Mouse (Mus musculus) CH12F3 (cell line): ENCODE results near the gene Lipa.

Experiments
- in situ Hi-C: fragments of 300-500 bp; cut with MboI; formaldehyde crosslinking; loops from 2 replicates; pipeline ENCODE4 v1.14.3; 2020; ENCODE audit warnings: low sequenced_read_pairs

Lipa gene

DNA sequence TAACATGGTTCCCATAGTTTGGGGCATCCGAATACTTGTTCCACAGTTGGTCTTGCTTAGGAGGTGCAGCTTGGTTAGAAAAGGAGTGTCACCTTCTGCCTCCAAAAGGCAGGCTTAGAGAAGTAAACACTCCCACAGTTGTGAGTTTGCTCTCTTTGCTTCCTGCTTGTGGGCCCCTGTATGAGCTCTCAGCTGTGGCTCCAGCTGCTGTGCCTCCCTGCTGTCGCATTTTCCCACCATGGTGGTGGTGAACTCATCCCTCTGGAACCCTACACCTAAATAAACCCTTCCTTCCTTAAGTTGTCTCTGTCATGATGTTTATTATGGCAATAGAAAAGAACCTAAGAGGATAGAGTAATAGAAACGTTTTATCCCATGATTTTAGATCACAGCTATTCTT, 58.5 kb downstream of the Lipa start:
- in situ Hi-C loops, result no loop called here

DNA sequence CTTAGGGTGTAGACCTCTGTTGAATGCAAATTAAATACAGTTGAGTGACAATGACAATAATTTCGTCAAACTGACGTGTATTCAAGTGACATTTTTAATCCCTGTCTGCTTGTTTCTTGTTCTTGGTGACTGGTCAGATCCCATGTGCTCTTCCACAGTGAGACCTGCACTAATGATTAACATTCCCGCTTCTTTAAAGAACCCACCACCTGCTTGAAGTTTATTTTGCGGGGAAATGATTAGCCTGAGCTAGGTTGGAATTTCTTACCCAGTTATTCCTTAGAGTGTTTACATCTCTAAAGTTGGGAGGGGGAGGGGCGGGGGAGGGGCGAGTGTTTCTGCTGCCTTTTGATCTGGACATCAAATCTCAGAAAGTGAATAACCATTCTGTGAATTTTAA, 59.1 kb downstream of the Lipa start:
- in situ Hi-C loops, result no loop called here

DNA sequence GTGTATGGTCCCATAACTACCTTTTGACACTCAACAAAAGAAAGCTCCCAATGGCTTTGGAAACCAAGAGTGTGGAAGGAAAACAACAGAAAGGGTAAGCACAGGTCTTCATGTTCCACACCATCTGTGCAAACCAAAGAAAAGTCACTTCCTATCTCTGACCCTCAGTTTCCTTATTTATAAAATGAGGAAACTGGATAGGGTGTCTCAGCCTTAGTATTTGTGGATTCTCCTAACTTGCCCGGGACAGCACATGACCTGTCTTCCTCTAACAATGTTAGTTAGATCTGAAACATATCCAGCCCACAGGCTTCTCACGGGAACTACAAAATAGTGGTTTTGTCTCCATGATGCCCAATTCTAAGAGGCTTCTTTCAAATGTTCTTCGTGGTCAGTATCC, 62.8 kb downstream of the Lipa start:
- in situ Hi-C loops, result no loop called here

DNA sequence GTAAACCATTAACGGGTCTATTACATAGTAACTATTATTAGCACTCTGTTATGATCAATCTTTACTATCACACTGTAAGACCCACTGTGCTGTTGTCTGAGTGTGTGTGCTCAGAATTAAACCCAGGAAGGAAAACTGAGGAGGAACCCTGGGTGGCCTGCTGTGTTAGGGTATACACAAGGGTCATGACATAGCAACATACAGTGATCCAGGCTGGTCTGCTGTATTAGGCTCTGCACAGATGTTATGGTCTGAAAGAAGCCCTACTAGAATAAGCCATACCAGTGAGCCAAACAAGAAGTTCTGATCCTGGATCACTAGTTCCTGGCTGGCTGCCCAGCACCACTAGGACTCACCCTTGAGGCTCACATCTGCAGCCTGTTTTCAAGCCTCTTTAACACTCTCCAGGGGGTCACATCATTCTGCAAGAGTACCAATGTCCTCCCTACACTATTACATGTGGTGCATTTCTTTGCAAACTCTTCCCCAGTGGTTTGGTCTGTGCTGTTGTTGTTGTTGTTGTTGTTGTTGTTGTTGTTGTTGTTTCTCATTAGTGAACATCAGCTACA, 65.7 kb downstream of the Lipa start:
- in situ Hi-C loops, result no loop called here

DNA sequence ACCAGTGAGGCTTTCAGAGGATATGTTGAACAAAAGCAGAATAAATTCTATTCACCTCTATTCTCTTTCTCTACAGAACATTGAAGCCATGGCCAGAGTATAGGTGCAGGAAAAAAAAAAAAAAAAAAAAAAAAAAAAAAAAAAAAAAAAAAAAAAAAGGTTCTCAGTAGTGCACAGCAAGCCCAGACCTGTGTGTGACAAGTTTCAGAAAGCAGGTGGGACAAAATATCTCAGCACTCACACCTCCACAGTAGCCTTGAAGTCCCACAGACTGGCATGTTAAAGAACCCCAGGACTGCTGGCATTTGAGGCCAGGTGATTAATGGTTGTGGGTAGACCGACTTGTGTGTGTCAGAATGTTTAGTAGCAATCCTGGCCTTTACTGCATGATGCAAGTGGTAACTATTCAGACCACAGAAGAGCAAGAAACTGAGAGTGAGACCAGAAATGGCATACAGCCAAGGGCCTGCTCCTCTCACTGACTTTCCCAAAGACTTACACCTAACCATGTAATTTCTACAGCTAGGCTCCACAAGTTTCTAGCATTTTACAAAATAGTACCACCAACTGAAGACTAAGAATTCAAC, 76.4 kb downstream of the Lipa start:
- in situ Hi-C loops, result no loop called here

DNA sequence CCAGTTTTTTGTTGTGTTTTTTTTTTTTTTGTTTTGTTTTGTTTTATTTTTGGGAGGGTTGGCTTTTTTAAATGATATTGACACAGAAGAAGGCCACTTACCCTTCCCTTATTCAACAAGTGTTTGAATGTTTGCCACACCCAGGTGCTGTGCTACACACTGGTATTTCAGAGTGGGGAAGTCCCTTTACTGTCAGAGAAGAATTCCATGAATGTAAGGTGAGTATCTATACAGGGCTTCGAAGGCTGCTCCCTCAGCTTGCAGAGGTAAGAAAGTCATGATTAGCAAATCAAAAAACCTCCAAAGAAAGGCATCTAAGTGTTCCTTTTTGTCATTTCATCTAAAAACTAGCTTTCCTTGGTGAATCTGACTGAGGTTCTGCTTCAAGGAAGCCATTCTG, 78.4 kb downstream of the Lipa start:
- in situ Hi-C loops, result no loop called here

DNA sequence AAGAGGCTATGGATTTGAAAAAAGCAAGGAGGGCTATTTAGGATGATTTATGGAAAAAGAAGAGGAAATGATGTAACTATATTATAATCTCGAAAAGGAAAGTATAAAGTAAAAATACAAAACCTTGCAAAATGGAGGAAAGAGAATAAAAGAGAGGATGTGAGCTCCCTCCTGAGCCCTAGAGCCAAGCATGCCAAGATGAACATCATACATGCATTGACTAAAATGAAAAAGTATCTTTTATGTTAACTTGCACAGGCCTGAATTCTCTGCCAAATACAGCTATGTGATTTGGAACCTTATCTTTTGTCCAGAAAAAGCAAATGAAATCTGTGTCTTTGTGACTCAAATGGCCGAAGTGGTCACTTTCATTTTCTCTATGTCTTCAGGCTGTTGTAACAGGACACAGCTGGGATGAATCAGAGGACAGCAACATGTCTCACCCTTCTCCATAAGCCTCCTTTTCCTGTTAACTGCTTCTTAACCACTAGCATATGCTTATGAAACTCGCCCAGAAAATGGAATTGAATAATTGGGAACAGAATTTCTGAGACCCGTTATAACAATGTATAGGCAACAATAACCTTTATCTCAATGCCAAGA, 81.8 kb downstream of the Lipa start:
- in situ Hi-C loops, result no loop called here

DNA sequence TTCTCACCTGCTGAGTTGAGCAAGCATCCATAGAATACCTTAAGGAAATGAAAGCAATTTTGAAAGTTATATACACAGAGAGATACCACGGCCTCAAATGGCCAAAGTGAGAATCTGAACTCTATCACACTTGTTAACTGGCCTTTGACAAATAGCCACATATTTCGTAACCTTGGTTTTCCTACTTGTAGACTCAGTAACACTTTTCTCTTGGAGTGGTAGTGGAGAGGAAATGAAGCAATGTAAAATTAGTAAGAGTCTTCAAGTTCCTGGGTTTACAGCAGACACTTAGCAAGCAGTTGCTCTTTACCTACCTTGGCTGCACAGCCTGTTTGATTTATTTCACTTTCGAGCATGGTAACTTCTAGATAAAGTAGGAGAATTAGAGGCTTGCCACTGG, 82.5 kb downstream of the Lipa start:
- in situ Hi-C loops, result no loop called here
